Mouse (Mus musculus): Measurements from ENCODE around the gene Zrsr1.

DNA sequence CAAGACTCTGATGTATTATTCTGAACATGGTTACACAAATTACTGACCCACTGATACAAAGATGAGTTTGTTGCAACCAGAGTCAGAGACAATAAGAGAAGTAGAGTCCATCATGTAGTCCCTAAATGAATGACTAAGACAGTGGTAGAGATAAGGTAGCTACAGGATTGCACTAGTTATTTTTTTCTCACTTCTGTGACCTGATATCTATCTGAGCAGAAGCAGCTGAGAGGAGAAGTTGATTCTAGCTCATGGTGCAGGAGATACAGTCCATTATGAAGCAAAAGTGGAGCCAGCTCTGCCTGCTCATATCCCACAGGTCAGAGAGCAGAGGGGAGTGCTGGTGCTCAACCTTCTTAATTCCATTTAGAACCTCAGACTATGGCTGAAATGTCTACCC lies 39.6 kb upstream of the Zrsr1 start:
- TF ChIP-seq CTCF (IDR thresholded peaks at IDR 0.05; ENCODE audit: borderline replicate concordance, extremely low read depth, insufficient read depth, insufficient read length) (no peak), POLR2A (IDR thresholded peaks at IDR 0.05; ENCODE audit: borderline replicate concordance, extremely low read depth, insufficient read depth, insufficient read length, poor library complexity, severe bottlenecking) (no peak)

Measured in brain, embryonic 14.5 days (tissue).